Mouse (Mus musculus) kidney, embryonic 15.5 days (tissue): ENCODE measurements around the gene Vcl. TPM values are rescaled to one million over a fixed set of nuclear protein-coding genes. Genes with fewer than 3 reads are reported as not detected.
A peak's percentile ranks its signal among the peaks of the same experiment; 100 is the strongest.

Experiments
- ATAC-seq: fragments of 200-750 bp; cut with Nextera tagmentation; replicated peaks from 2 replicates; pipeline ENCODE4 v1.8.0; 2017; ENCODE audit warnings: moderate TSS enrichment; ENCODE audit not compliant: low FRiP score
- H3K27ac ChIP-seq: fragments of 300-500 bp; sonication (generic); 2 replicates; pipeline ENCODE4 v1.5.1; 2015; ENCODE audit warnings: mild to moderate bottlenecking, inconsistent platforms
- H3K27me3 ChIP-seq: fragments of 300-500 bp; sonication (generic); 2 replicates; pipeline ENCODE4 v1.6.1; 2015; ENCODE audit warnings: inconsistent platforms
- H3K36me3 ChIP-seq: fragments of 300-500 bp; sonication (generic); 2 replicates; pipeline ENCODE4 v1.6.1; 2015; ENCODE audit warnings: inconsistent platforms
- H3K4me1 ChIP-seq: fragments of 300-500 bp; sonication (generic); 2 replicates; pipeline ENCODE4 v1.6.1; 2015; ENCODE audit warnings: inconsistent platforms
- H3K4me2 ChIP-seq: fragments of 300-500 bp; sonication (generic); 2 replicates; pipeline ENCODE4 v1.6.1; 2015; ENCODE audit warnings: moderate library complexity, mild to moderate bottlenecking, inconsistent platforms
- H3K4me3 ChIP-seq: fragments of 300-500 bp; sonication (generic); replicated peaks from 2 replicates; pipeline ENCODE4 v1.5.1; 2015; ENCODE audit warnings: mild to moderate bottlenecking, inconsistent platforms
- H3K9ac ChIP-seq: fragments of 300-500 bp; sonication (generic); 2 replicates; pipeline ENCODE4 v1.6.1; 2015; ENCODE audit warnings: mild to moderate bottlenecking, inconsistent platforms
- H3K9me3 ChIP-seq: fragments of 300-500 bp; sonication (generic); replicated peaks from 2 replicates; pipeline ENCODE4 v1.6.1; 2016; ENCODE audit warnings: inconsistent platforms
- WGBS: fragments of 180-500 bp; shearing (Covaris S2); methylation state at CpG from one replicate; pipeline ENCODE4 v1.1.7; 2015; ENCODE audit warnings: mixed read lengths; 5-methylcytosine and 5-hydroxymethylcytosine counted together
- polyA plus RNA-seq: library from polyadenylated mRNA; unstranded; fragments of >200 nt; fragmentation: Nextera tagmentation; extraction: Ambion mirVana; gene quantifications from 2 replicates; pipeline ENCODE4 v1.2.1, GENCODE M21; 2015

Vcl gene
- polyA plus RNA-seq, 1 experiment from 2014 or later: 51.3 TPM

DNA sequence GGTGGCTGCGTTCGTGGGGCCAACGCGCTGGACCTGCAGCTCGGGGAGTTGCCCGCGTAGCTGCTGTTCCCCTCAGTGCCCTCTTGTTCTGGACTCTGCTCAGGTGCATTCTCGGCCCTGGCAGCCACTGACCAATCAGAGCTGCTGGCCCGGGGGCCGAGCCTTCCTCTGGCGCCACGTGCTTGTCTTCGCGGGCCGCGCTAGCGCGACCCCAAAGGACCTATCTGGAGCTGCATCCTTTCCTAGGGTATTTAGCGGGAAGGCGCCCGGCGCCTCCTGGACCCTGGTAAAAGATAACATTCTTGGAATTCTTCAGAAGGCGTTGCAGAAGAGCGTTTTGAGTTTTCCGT lies 123.6 kb downstream of the Vcl start:
- H3K27me3 ChIP-seq: no peaks in the 10 kb centered on the region
- H3K4me2 ChIP-seq: peak overlapping the region; percentile 90
- peak overlapping the region; percentile 95 for H3K27ac ChIP-seq
- 0 out of 2 replicates have a peak, but pooled peaks cover 3% of the 10 kb centered on the region for H3K36me3 ChIP-seq
- WGBS: under 1% methylated on average over 25 of the region's 25 CpGs
- peak; percentile 88 for ATAC-seq
- H3K9ac ChIP-seq: peak overlapping the region; percentile 62
- H3K9me3 ChIP-seq: no peaks in the 10 kb centered on the region
- peaks cover 12% of the 10 kb centered on the region for H3K4me1 ChIP-seq
- H3K4me3 ChIP-seq: peak overlapping the region; percentile 75

DNA sequence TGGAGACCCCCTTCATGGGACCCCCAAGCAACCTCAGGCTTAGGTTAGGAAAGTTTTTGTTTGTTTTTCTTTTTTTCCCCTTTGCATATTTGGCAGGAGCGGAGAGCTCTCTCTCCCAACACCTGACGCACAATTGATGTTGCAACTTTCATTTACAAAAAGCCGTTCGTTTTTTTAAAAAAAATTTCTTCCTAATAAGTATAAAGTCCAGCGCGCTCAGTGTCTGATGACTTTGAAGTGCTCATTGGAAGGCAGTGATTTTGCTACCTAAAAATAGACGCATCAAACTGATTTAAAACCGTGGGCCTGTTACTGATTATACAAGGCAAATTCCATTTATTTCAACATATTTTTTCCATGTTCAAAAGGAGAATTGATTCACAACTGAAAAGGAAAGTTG lies 124.0 kb downstream of the Vcl start:
- H3K27ac ChIP-seq: peak overlapping the region; percentile 95
- peak overlapping the region; percentile 90 for H3K4me2 ChIP-seq
- H3K9ac ChIP-seq: peak overlapping the region; percentile 62
- H3K27me3 ChIP-seq: no peaks in the 10 kb centered on the region
- peak overlapping the region; percentile 75 for H3K4me3 ChIP-seq
- 0 out of 2 replicates have a peak, but pooled peaks cover 3% of the 10 kb centered on the region for H3K36me3 ChIP-seq
- H3K9me3 ChIP-seq: no peaks in the 10 kb centered on the region
- ATAC-seq: no peak
- peaks cover 12% of the 10 kb centered on the region for H3K4me1 ChIP-seq
- 6% methylated on average over 8 of the region's 8 CpGs for WGBS

DNA sequence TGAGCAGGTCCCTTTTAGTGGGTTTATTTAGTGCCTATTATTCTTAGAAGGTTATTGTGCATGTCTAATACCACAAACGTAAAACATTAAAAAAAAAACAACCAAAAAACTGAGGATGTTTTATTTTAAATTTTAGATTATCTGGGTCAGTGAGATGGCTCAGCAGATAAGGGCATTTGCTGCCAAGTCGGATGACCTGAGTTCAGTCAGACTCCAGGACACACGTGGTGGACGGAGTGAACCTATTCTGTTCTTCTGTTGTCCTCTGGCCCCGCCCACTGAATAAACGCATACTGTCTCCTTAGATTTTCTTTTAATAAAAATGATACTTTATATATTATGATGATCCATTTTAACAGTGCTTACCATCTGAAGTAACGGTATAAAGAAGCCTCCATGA lies 124.4 kb downstream of the Vcl start:
- Histone ChIP-seq H3K4me2 (peak overlapping the region; percentile 90), H3K27ac (no peak overlapping the region), H3K36me3 (0 out of 2 replicates have a peak, but pooled peaks cover 3% of the 10 kb centered on the region), H3K9ac (no peak overlapping the region), H3K27me3 (no peaks in the 10 kb centered on the region), H3K4me3 (peak overlapping the region; percentile 75), H3K4me1 (peaks cover 12% of the 10 kb centered on the region), H3K9me3 (no peaks in the 10 kb centered on the region)
- ATAC-seq: no peak
- WGBS: 53% methylated on average over 7 of the region's 7 CpGs

DNA sequence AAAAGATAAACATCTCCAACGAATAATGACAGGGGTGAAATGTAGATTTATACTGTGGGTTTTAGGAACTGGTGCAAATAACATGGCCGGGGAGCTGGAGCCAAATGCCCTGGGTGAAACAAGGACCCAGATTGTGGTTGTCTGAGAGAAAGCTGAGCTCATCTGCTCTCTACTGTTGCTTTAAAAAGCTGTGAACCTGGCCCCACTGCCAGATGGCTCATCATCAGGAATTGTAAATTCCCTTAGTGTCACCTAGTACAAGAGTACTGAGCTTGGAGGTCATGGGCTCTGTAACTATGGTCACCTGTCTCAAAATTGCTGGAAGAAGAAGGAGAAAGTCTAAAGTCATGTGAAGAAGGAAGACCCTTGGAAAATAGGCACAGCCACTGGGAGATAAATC lies 129.8 kb downstream of the Vcl start:
- H3K4me3 ChIP-seq: no peak overlapping the region
- H3K36me3 ChIP-seq: 0 out of 2 replicates have a peak, but pooled peaks cover 3% of the 10 kb centered on the region
- no peaks in the 10 kb centered on the region for H3K27me3 ChIP-seq
- WGBS: 78% methylated on average over 2 of the region's 2 CpGs
- H3K9ac ChIP-seq: no peak overlapping the region
- no peaks in the 10 kb centered on the region for H3K4me1 ChIP-seq
- no peaks in the 10 kb centered on the region for H3K9me3 ChIP-seq
- no peak overlapping the region for H3K4me2 ChIP-seq
- H3K27ac ChIP-seq: no peak overlapping the region
- ATAC-seq: no peak

DNA sequence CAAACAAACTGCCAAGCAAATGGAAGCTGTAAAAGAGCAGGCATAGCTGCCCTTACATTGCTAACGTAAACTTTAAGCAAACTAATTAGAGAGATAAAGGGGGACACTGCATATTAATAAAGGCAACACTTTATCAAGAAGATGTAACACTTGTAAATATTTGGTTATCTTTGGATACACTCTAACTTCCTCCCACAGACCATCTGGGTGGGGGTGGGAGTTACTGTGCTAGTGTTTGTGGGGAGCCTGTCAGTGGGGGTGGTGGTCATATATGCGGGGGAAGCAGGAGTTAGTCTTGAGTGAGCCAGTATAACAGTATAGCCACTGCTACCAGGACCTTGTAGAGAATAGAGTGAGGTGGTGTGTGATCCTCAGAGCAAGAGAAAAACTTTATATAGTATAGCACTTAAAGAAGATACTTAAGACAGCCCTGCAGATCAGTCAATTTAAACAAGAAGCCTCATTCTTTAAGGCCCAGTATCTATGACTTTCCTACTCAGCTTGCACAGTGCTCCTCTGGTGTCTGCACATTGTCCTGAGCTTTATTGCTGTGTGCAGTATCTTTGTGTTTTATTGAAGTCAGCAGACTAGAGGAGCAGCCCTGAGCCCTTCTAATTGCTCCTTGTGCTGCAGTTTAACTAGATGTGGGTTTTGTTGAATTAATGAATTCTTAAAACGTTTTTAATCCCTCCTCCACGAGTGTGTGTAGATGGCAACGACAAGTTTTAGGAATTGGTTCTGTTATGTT lies 133.7 kb downstream of the Vcl start:
- no peak overlapping the region for H3K4me2 ChIP-seq
- H3K27ac ChIP-seq: no peak overlapping the region
- H3K4me1 ChIP-seq: peaks cover 8% of the 10 kb centered on the region
- no peaks in the 10 kb centered on the region for H3K9me3 ChIP-seq
- no peaks in the 10 kb centered on the region for H3K36me3 ChIP-seq
- 75% methylated on average over 5 of the region's 5 CpGs for WGBS
- H3K27me3 ChIP-seq: no peaks in the 10 kb centered on the region
- no peak overlapping the region for H3K9ac ChIP-seq
- ATAC-seq: no peak
- H3K4me3 ChIP-seq: no peak overlapping the region

DNA sequence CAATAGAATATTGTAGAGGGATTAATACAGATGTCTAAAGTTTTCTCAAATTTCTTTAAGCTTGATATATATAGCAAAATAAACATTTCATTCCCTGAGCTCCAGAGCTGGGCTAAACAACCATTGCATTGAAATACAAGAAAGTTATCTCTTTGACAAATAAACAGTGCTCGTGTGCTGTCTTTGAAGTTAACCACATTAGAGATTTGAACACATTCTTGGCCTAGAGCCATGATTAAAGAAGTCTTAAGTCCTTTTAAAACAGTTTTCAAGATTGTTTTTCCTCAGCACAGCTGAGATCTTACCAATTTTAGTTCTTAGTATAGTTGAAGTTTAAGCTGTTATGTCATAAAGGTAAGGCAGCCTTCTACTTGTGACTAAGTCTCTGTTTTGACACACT lies 135.1 kb downstream of the Vcl start:
- no peak overlapping the region for H3K27ac ChIP-seq
- H3K4me3 ChIP-seq: no peak overlapping the region
- H3K36me3 ChIP-seq: no peaks in the 10 kb centered on the region
- no peak overlapping the region for H3K4me2 ChIP-seq
- H3K4me1 ChIP-seq: peaks cover 8% of the 10 kb centered on the region
- WGBS: 32% methylated on average over 1 of the region's 1 CpGs
- no peak for ATAC-seq
- H3K27me3 ChIP-seq: no peaks in the 10 kb centered on the region
- H3K9ac ChIP-seq: no peak overlapping the region
- no peaks in the 10 kb centered on the region for H3K9me3 ChIP-seq

DNA sequence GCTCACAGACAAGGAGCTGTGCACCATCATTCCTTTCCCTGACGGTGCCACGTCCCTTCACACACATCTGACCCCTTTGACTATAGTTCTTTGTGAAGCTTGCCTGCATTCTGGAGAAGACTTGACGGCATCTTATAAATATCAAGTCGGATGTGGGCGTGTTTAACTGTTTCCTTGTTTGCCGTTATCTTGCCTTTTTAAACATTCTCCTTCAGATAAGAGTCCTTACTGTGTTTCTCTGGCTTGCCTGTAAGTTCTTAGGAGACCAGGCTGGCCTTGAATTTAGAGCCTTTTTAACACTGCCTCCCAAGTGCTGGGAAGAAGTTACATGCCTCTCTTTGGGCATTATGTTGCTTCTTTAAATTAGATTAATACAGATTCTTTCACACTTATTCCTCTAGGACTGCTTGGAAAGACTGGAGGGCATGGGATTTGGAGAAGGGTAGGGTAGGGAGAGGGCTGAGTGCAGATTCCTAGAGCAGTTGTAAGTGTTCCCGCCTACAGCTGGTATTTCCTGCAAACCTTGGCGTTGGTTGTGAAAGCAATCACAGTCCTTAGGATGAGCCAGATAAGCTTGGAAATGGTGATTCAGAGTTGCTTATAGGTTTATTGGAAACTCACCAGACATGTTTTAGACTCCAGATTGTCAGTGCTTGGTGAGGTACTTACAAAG lies 136.4 kb downstream of the Vcl start:
- 61% methylated on average over 8 of the region's 8 CpGs for WGBS
- ATAC-seq: no peak
- H3K36me3 ChIP-seq: no peaks in the 10 kb centered on the region
- H3K27me3 ChIP-seq: no peaks in the 10 kb centered on the region
- no peak overlapping the region for H3K4me3 ChIP-seq
- H3K4me2 ChIP-seq: no peak overlapping the region
- H3K9me3 ChIP-seq: no peaks in the 10 kb centered on the region
- no peak overlapping the region for H3K9ac ChIP-seq
- peaks cover 8% of the 10 kb centered on the region for H3K4me1 ChIP-seq
- H3K27ac ChIP-seq: peak overlapping the region; percentile 37; the same call in 1 of the 2 replicates

DNA sequence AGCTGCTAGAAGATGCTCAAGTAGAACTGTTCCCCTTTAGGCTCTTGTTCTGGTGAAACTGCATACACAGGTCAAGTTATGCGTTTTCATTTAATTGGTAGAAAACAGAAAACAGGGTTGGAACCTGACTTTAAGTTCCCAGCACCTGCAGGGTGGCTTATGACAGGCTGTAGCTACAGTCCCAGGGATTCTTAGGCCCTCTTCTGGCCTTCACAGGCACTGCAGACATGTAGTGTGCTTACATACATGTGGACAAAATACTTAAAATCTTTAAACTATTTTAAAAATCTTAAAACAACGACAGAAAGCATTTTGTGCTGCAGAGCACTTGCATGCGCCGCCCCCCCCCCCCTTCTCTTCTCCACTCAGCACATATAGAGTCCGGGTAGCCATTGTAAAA lies 140.4 kb downstream of the Vcl start:
- Histone ChIP-seq H3K27ac (no peak overlapping the region), H3K9ac (no peak overlapping the region), H3K9me3 (no peaks in the 10 kb centered on the region), H3K4me3 (no peak overlapping the region), H3K4me1 (peaks cover 11% of the 10 kb centered on the region), H3K27me3 (no peaks in the 10 kb centered on the region), H3K4me2 (no peak overlapping the region), H3K36me3 (no peaks in the 10 kb centered on the region)
- 85% methylated on average over 5 of the region's 5 CpGs for WGBS
- no peak for ATAC-seq

DNA sequence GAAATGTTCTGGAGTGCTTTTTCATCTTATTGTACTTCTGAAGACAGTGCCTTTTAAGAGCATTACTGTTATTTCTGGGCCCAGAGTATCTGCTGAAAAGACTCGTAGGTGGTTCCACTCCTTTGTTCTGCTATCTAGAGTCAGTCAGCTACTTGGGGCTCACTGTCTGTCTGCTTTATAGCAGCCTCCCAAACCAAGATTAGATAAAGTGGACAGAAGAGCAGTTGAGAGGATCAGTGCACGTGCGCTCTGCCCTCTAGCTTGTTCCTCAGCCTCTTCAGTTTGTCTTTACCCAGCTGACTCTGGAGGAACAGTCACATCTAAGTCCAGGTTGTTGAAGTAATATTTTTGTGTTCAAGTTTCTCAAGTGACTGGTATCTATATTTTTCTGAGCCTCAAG lies 144.8 kb downstream of the Vcl start:
- Histone ChIP-seq H3K9me3 (no peaks in the 10 kb centered on the region), H3K9ac (no peak overlapping the region), H3K4me2 (no peak overlapping the region), H3K36me3 (no peaks in the 10 kb centered on the region), H3K4me1 (peaks cover 17% of the 10 kb centered on the region), H3K4me3 (no peak overlapping the region), H3K27me3 (no peaks in the 10 kb centered on the region), H3K27ac (no peak overlapping the region)
- ATAC-seq: no peak
- WGBS: 75% methylated on average over 3 of the region's 3 CpGs

DNA sequence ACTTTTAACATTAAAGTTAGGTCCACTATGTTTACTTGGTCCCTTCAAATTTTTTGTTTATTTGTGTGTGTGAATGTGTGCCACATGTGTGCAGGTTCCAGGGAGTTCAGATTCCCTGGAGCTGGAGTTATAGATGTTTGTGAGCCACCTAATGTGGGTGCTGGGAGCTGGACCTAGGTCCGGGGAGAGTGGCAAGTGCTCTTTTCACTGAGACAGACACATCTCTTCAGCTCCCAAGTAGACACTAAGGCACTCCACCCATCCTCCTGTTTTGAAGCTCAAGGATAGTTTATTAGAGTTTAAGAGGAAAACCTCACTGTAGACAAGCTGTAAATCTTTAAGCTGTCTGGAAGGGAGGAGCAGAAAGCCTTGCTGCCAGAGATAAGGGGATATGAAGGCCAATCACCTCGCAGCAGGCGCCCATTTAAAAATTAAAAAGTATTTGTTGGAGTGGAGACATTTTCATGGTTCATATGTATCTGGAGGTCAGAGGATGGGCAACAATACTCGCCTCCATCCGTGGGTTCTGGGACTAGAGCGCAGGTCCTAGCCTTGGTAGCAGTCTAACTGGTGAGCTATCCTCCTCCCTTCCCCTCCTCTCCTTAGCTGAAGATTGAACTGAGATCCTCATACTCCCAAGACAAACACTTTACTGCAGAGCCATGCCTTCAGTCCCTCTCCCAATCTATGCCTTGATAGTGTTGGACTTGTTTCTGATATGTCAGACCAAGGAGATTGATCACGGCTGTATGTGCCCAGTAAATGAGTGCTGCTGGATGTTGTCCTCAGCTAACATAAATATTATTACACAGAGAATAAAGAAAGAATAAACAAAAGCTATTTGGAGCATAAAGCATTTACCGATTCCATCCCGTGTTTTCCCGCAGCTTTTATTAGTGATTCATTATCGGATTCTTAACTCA lies 145.5 kb downstream of the Vcl start:
- 48% methylated on average over 11 of the region's 11 CpGs for WGBS
- H3K36me3 ChIP-seq: no peaks in the 10 kb centered on the region
- peaks cover 17% of the 10 kb centered on the region for H3K4me1 ChIP-seq
- no peak overlapping the region; the same call in 1 of the 2 replicates for H3K27ac ChIP-seq
- no peaks in the 10 kb centered on the region for H3K9me3 ChIP-seq
- peak overlapping the region; percentile 76 for H3K4me2 ChIP-seq
- no peak for ATAC-seq
- H3K27me3 ChIP-seq: no peaks in the 10 kb centered on the region
- H3K4me3 ChIP-seq: peak overlapping the region; percentile 60
- no peak overlapping the region; the same call in 1 of the 2 replicates for H3K9ac ChIP-seq

DNA sequence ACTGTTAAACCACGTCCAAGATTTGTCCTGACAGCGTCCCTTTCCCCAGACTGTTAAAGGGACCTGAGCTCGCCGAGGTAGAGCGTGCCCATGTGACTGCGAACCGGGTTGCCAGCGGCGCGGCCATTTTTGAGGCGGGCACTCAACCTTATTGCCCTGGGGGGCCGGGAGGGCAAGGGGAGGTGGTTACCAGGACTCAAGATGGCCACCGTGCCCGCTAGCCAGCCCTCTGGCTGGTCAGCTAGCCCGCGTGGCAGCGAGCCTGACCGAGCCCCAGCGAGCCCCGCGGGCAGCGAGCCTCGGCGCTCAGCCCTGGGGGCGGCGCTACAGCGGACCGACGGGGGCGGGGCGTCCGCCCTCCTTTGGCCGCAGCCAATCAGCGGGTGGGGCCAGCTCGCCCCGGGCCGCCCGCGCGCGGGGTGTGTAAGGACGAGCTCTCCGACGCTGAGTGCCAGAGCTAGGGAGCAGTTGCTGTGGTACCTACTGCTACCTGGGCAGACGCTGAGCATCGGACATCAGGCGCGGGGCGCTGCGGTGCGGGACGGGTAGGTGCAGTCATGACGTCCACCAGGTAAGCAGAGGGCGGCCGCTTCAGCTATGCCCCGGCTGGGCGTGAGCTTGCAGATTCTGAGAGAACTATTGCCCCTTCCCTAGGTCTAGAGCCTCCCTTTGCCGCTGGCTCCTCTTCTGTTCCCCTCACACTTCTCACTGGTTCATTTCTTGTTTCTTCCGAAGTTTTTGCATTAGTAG lies 146.7 kb downstream of the Vcl start:
- H3K27ac ChIP-seq: peak overlapping the region; percentile 81
- H3K9ac ChIP-seq: peak overlapping the region; percentile 52
- H3K4me2 ChIP-seq: peak overlapping the region; percentile 76
- peak; percentile 98 for ATAC-seq
- WGBS: under 1% methylated on average over 58 of the region's 59 CpGs
- H3K27me3 ChIP-seq: no peaks in the 10 kb centered on the region
- H3K36me3 ChIP-seq: no peaks in the 10 kb centered on the region
- peaks cover 17% of the 10 kb centered on the region for H3K4me1 ChIP-seq
- no peaks in the 10 kb centered on the region for H3K9me3 ChIP-seq
- H3K4me3 ChIP-seq: peak overlapping the region; percentile 60
